Mouse (Mus musculus) liver, postnatal 0 days (tissue): Measurements from ENCODE around the gene Ankrd50. TPM values are rescaled to one million over a fixed set of nuclear protein-coding genes. Genes with fewer than 3 reads are reported as not detected.

Experiments
- ATAC-seq: fragments of 200-750 bp; cut with Nextera tagmentation; 2 replicates; pipeline ENCODE4 v1.8.0; 2017; ENCODE audit warnings: mild to moderate bottlenecking, moderate library complexity
- DNase-seq: peaks from one replicate; pipeline ENCODE4 v3.0.0-alpha.2; 2016
- H3K27ac ChIP-seq: fragments of 300-500 bp; sonication (generic); 2 replicates; pipeline ENCODE4 v1.5.1; 2014; ENCODE audit warnings: antibody characterized with exemption, moderate library complexity, mild to moderate bottlenecking, low read depth
- H3K27me3 ChIP-seq: fragments of 300-500 bp; sonication (generic); 2 replicates; pipeline ENCODE4 v1.6.1; 2014; ENCODE audit warnings: low read length, control low read depth, mixed read lengths; ENCODE audit not compliant: insufficient read depth
- H3K36me3 ChIP-seq: fragments of 300-500 bp; sonication (generic); replicated peaks from 2 replicates; pipeline ENCODE4 v1.6.1; 2014; ENCODE audit warnings: mild to moderate bottlenecking, control low read depth, low read length, moderate library complexity, mixed read lengths; ENCODE audit not compliant: insufficient read depth
- H3K4me1 ChIP-seq: fragments of 300-500 bp; sonication (generic); 2 replicates; pipeline ENCODE4 v1.6.1; 2014; ENCODE audit warnings: antibody characterized with exemption, mild to moderate bottlenecking, control low read depth; ENCODE audit not compliant: insufficient read depth
- H3K4me2 ChIP-seq: fragments of 300-500 bp; sonication (generic); 2 replicates; pipeline ENCODE4 v1.6.1; 2014; ENCODE audit warnings: low read depth, mild to moderate bottlenecking, low read length, moderate library complexity, mixed read lengths
- H3K4me3 ChIP-seq: fragments of 300-500 bp; sonication (generic); 2 replicates; pipeline ENCODE4 v1.5.1; 2014; ENCODE audit warnings: low read depth, low read length
- H3K9ac ChIP-seq: fragments of 300-500 bp; sonication (generic); replicated peaks from 2 replicates; pipeline ENCODE4 v1.6.1; 2014; ENCODE audit warnings: mild to moderate bottlenecking, moderate library complexity
- H3K9me3 ChIP-seq: fragments of 300-500 bp; sonication (generic); 2 replicates; pipeline ENCODE4 v1.6.1; 2016; ENCODE audit warnings: mild to moderate bottlenecking, control low read depth, low read length, mixed read lengths
- CTCF ChIP-seq: sonication (generic); IDR thresholded peaks from 2 replicates; pipeline ENCODE4 v1.5.1; 2016; ENCODE audit warnings: antibody characterized with exemption, low read depth
- EP300 ChIP-seq: IDR thresholded peaks from 2 replicates; pipeline ENCODE4 v1.6.1; 2016; ENCODE audit warnings: antibody characterized with exemption, low read depth, mild to moderate bottlenecking
- WGBS: fragments of 180-500 bp; shearing (Covaris S2); extraction: QIAGEN DNeasy Blood & Tissue Kit; methylation state at CpG from one replicate; pipeline ENCODE4 v1.1.7; 2014; ENCODE audit not compliant: insufficient replicate concordance; 5-methylcytosine and 5-hydroxymethylcytosine counted together
- polyA plus RNA-seq: library from polyadenylated mRNA; unstranded; fragments of >200 nt; fragmentation: Nextera tagmentation; extraction: Ambion mirVana; gene quantifications from 2 replicates; pipeline ENCODE4 v1.2.1, GENCODE M21; 2015

Ankrd50 gene
- polyA plus RNA-seq, 1 experiment from 2014 or later: 2.1 TPM

GRCm38 (mm10) chr3:38436596-38436995 lies 48.0 kb downstream of the Ankrd50 start:
- WGBS: 86% methylated on average over 3 of the region's 3 CpGs
- ATAC-seq (no peak), DNase-seq (no peak)
- H3K9me3 ChIP-seq: peaks cover 3% of the 10 kb centered on the region; the same call in 1 of the 2 replicates
- H3K9ac ChIP-seq: no peak overlapping the region
- TF ChIP-seq EP300 (no peak), CTCF (no peak)
- H3K4me2 ChIP-seq: no peak overlapping the region
- H3K36me3 ChIP-seq: no peaks in the 10 kb centered on the region
- H3K4me3 ChIP-seq: no peak overlapping the region
- no peak overlapping the region for H3K27ac ChIP-seq
- H3K27me3 ChIP-seq: no peaks in the 10 kb centered on the region
- no peaks in the 10 kb centered on the region for H3K4me1 ChIP-seq

- Histone ChIP-seq H3K36me3 (no peaks in the 10 kb centered on the region), H3K4me2 (no peak overlapping the region), H3K27me3 (no peaks in the 10 kb centered on the region), H3K9ac (no peak overlapping the region), H3K27ac (no peak overlapping the region), H3K4me3 (no peak overlapping the region), H3K4me1 (no peaks in the 10 kb centered on the region), H3K9me3 (peaks cover 3% of the 10 kb centered on the region; the same call in 1 of the 2 replicates)
- TF ChIP-seq CTCF: no peak
- no peak for TF ChIP-seq EP300
- WGBS: 65% methylated on average over 6 of the region's 6 CpGs
- no peak for ATAC-seq
- DNase-seq: no peak
Measured at GRCm38 (mm10) chr3:38435828-38436227, 48.8 kb downstream of the Ankrd50 start.

- DNase-seq (no peak), ATAC-seq (no peak)
- no peaks in the 10 kb centered on the region for H3K4me1 ChIP-seq
- H3K36me3 ChIP-seq: no peaks in the 10 kb centered on the region
- H3K4me3 ChIP-seq: no peak overlapping the region
- H3K27ac ChIP-seq: no peak overlapping the region
- no peak overlapping the region for H3K9ac ChIP-seq
- H3K27me3 ChIP-seq: no peaks in the 10 kb centered on the region
- H3K4me2 ChIP-seq: no peak overlapping the region
- peaks cover 3% of the 10 kb centered on the region; the same call in 1 of the 2 replicates for H3K9me3 ChIP-seq
- TF ChIP-seq CTCF (no peak), EP300 (no peak)
- WGBS: 96% methylated on average over 2 of the region's 2 CpGs
Measured at GRCm38 (mm10) chr3:38434486-38434885, 50.2 kb downstream of the Ankrd50 start.

GRCm38 (mm10) chr3:38433495-38434464 lies 50.9 kb downstream of the Ankrd50 start:
- no peak overlapping the region for H3K27ac ChIP-seq
- no peak for ATAC-seq
- H3K4me2 ChIP-seq: no peak overlapping the region

GRCm38 (mm10) chr3:38431461-38431860 lies 53.2 kb downstream of the Ankrd50 start:
- ATAC-seq: no peak

More at GRCm38 (mm10) chr3:38433495-38434464, 50.9 kb downstream of the Ankrd50 start:
- WGBS: 33% methylated on average over 11 of the region's 11 CpGs
- peaks cover 3% of the 10 kb centered on the region; the same call in 1 of the 2 replicates for H3K9me3 ChIP-seq
- no peak overlapping the region for H3K4me3 ChIP-seq
- no peaks in the 10 kb centered on the region for H3K27me3 ChIP-seq
- no peaks in the 10 kb centered on the region for H3K36me3 ChIP-seq
- no peak for DNase-seq
- H3K4me1 ChIP-seq: no peaks in the 10 kb centered on the region
- H3K9ac ChIP-seq: no peak overlapping the region
- TF ChIP-seq CTCF (no peak), EP300 (no peak)

GRCm38 (mm10) chr3:38431042-38431441 lies 53.6 kb downstream of the Ankrd50 start:
- WGBS: 71% methylated on average over 6 of the region's 6 CpGs
- Histone ChIP-seq H3K4me1 (no peaks in the 10 kb centered on the region), H3K9ac (no peak overlapping the region), H3K4me3 (no peak overlapping the region), H3K27me3 (no peaks in the 10 kb centered on the region), H3K9me3 (peaks cover 3% of the 10 kb centered on the region; the same call in 1 of the 2 replicates), H3K4me2 (no peak overlapping the region), H3K27ac (no peak overlapping the region), H3K36me3 (no peaks in the 10 kb centered on the region)
- ATAC-seq (no peak), DNase-seq (no peak)
- TF ChIP-seq CTCF: no peak
- TF ChIP-seq EP300: no peak

More at GRCm38 (mm10) chr3:38431461-38431860, 53.2 kb downstream of the Ankrd50 start:
- Histone ChIP-seq H3K4me3 (no peak overlapping the region), H3K4me2 (no peak overlapping the region), H3K27ac (no peak overlapping the region), H3K9ac (no peak overlapping the region), H3K4me1 (no peaks in the 10 kb centered on the region), H3K9me3 (peaks cover 3% of the 10 kb centered on the region; the same call in 1 of the 2 replicates), H3K27me3 (no peaks in the 10 kb centered on the region), H3K36me3 (no peaks in the 10 kb centered on the region)
- DNase-seq: no peak
- WGBS: 83% methylated on average over 5 of the region's 5 CpGs
- TF ChIP-seq CTCF (no peak), EP300 (no peak)
